Mouse (Mus musculus) thymus, adult 2 months (tissue): ENCODE results near the gene Myom1.

Experiments
- CTCF ChIP-seq: fragments of 200-500 bp; IDR thresholded peaks from 2 replicates; pipeline ENCODE4 v1.5.1; 2012; ENCODE audit warnings: mild to moderate bottlenecking, control low read depth, low read length, moderate library complexity, borderline replicate concordance; ENCODE audit not compliant: control insufficient read depth, poor library complexity, insufficient read depth; ENCODE audit errors: extremely low read depth
- POLR2A ChIP-seq: fragments of 200-500 bp; IDR thresholded peaks from 2 replicates; pipeline ENCODE4 v1.6.1; 2012; ENCODE audit warnings: mild to moderate bottlenecking, low read length, control low read depth, moderate library complexity; ENCODE audit not compliant: control insufficient read depth, poor library complexity, insufficient read depth; ENCODE audit errors: extremely low read depth

DNA sequence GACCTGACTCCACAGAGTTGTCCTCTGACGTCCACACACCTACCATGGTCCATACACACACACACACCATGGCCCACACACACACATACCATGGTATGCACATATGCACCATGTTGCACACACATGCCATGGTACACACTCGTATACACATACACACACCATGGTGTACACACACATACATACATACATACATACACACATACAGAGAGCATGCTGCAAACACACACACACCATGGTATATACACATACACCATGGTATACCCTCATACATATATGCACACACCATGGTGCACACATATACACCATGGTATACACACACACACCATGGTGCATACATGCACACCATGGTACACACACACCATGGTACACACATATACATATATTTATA lies 134.9 kb downstream of the Myom1 start:
- TF ChIP-seq CTCF (no peak), POLR2A (no peak)
